Mouse (Mus musculus) intestine, postnatal 0 days (tissue): ENCODE data around the gene Elmo2. TPM values are rescaled to one million over a fixed set of nuclear protein-coding genes. Genes with fewer than 3 reads are reported as not detected.
A peak's percentile ranks its signal among the peaks of the same experiment; 100 is the strongest.

Experiments
- ATAC-seq: fragments of 200-750 bp; cut with Nextera tagmentation; 2 replicates; pipeline ENCODE4 v1.8.0; 2017; ENCODE audit warnings: mild to moderate bottlenecking, moderate TSS enrichment, moderate library complexity
- H3K27ac ChIP-seq: fragments of 300-500 bp; sonication (generic); 2 replicates; pipeline ENCODE4 v1.5.1; 2014; ENCODE audit warnings: mild to moderate bottlenecking, low read depth, low read length, moderate library complexity
- H3K27me3 ChIP-seq: fragments of 300-500 bp; sonication (generic); replicated peaks from 2 replicates; pipeline ENCODE4 v1.6.1; 2014; ENCODE audit warnings: low read length, mixed read lengths; ENCODE audit not compliant: control insufficient read depth, insufficient read depth
- H3K36me3 ChIP-seq: fragments of 300-500 bp; sonication (generic); 2 replicates; pipeline ENCODE4 v1.6.1; 2014; ENCODE audit warnings: mild to moderate bottlenecking, moderate library complexity; ENCODE audit not compliant: control insufficient read depth, insufficient read depth
- H3K4me1 ChIP-seq: fragments of 300-500 bp; sonication (generic); replicated peaks from 2 replicates; pipeline ENCODE4 v1.6.1; 2014; ENCODE audit warnings: antibody characterized with exemption, low read length, mixed read lengths; ENCODE audit not compliant: control insufficient read depth, insufficient read depth
- H3K4me2 ChIP-seq: fragments of 300-500 bp; sonication (generic); replicated peaks from 2 replicates; pipeline ENCODE4 v1.6.1; 2014; ENCODE audit warnings: low read depth, mild to moderate bottlenecking, moderate library complexity
- H3K4me3 ChIP-seq: fragments of 300-500 bp; sonication (generic); 2 replicates; pipeline ENCODE4 v1.5.1; 2014; ENCODE audit warnings: low read depth, low read length
- H3K9ac ChIP-seq: fragments of 300-500 bp; sonication (generic); 2 replicates; pipeline ENCODE4 v1.6.1; 2014; ENCODE audit warnings: mild to moderate bottlenecking, low read depth, low read length
- H3K9me3 ChIP-seq: fragments of 300-500 bp; sonication (generic); 2 replicates; pipeline ENCODE4 v1.6.1; 2016; ENCODE audit warnings: mixed run types; ENCODE audit not compliant: control insufficient read depth
- CTCF ChIP-seq: sonication (generic); IDR thresholded peaks from 2 replicates; pipeline ENCODE4 v1.5.1; 2016; ENCODE audit warnings: low read depth, mild to moderate bottlenecking, control low read depth, antibody characterized with exemption, moderate library complexity
- WGBS: fragments of 180-500 bp; shearing (Covaris S2); extraction: QIAGEN DNeasy Blood & Tissue Kit; methylation state at CpG from one replicate; pipeline ENCODE4 v1.1.7; 2014; 5-methylcytosine and 5-hydroxymethylcytosine counted together
- polyA plus RNA-seq: library from polyadenylated mRNA; unstranded; fragments of >200 nt; fragmentation: Nextera tagmentation; extraction: Ambion mirVana; gene quantifications from 2 replicates; pipeline ENCODE4 v1.2.1, GENCODE M21; 2015

Gene Elmo2
- polyA plus RNA-seq, 1 experiment from 2014 or later: 63.6 TPM

GRCm38 (mm10) chr2:165314197-165314596 is 12.1 kb downstream of the Elmo2 start:
- no peak overlapping the region for H3K4me3 ChIP-seq
- H3K9me3 ChIP-seq: no peaks in the 10 kb centered on the region
- no peak for ATAC-seq
- H3K9ac ChIP-seq: no peak overlapping the region
- no peak overlapping the region for H3K4me2 ChIP-seq
- H3K36me3 ChIP-seq: peaks cover 59% of the 10 kb centered on the region
- H3K27ac ChIP-seq: no peak overlapping the region
- H3K4me1 ChIP-seq: peaks cover 13% of the 10 kb centered on the region
- 88% methylated on average over 8 of the region's 8 CpGs for WGBS
- no peak for TF ChIP-seq CTCF
- no peaks in the 10 kb centered on the region for H3K27me3 ChIP-seq

- H3K4me3 ChIP-seq: no peak overlapping the region
- no peak for TF ChIP-seq CTCF
- H3K9me3 ChIP-seq: no peaks in the 10 kb centered on the region
- no peak overlapping the region for H3K27ac ChIP-seq
- WGBS: 69% methylated on average over 7 of the region's 7 CpGs
- H3K27me3 ChIP-seq: no peaks in the 10 kb centered on the region
- no peak overlapping the region for H3K4me2 ChIP-seq
- ATAC-seq: no peak
- H3K36me3 ChIP-seq: peaks cover 77% of the 10 kb centered on the region
- no peak overlapping the region for H3K9ac ChIP-seq
- 0 out of 2 replicates have a peak, but pooled peaks cover 2% of the 10 kb centered on the region for H3K4me1 ChIP-seq
Measured at GRCm38 (mm10) chr2:165312381-165312780, 13.9 kb downstream of the Elmo2 start.

- Histone ChIP-seq H3K27me3 (no peaks in the 10 kb centered on the region), H3K36me3 (peaks cover 82% of the 10 kb centered on the region), H3K4me2 (no peak overlapping the region), H3K27ac (no peak overlapping the region), H3K9me3 (no peaks in the 10 kb centered on the region), H3K4me3 (no peak overlapping the region), H3K4me1 (no peaks in the 10 kb centered on the region), H3K9ac (no peak overlapping the region)
- 89% methylated on average over 12 of the region's 12 CpGs for WGBS
- ATAC-seq: no peak
- no peak for TF ChIP-seq CTCF
Measured at GRCm38 (mm10) chr2:165311577-165311976, 14.7 kb downstream of the Elmo2 start.

GRCm38 (mm10) chr2:165310818-165311425 is 15.4 kb downstream of the Elmo2 start:
- no peak overlapping the region for H3K4me3 ChIP-seq
- TF ChIP-seq CTCF: no peak
- H3K36me3 ChIP-seq: peaks cover 80% of the 10 kb centered on the region
- H3K4me1 ChIP-seq: no peaks in the 10 kb centered on the region
- no peaks in the 10 kb centered on the region for H3K9me3 ChIP-seq
- ATAC-seq: no peak
- no peaks in the 10 kb centered on the region for H3K27me3 ChIP-seq
- no peak overlapping the region for H3K9ac ChIP-seq
- no peak overlapping the region for H3K4me2 ChIP-seq
- H3K27ac ChIP-seq: no peak overlapping the region
- 80% methylated on average over 13 of the region's 13 CpGs for WGBS

GRCm38 (mm10) chr2:165307801-165308200 is 18.5 kb downstream of the Elmo2 start:
- ATAC-seq: peak; percentile 82
- 50% methylated on average over 6 of the region's 6 CpGs for WGBS
- H3K9ac ChIP-seq: no peak overlapping the region
- no peak overlapping the region for H3K4me3 ChIP-seq
- H3K36me3 ChIP-seq: peaks cover 77% of the 10 kb centered on the region
- no peak overlapping the region for H3K27ac ChIP-seq
- H3K27me3 ChIP-seq: no peaks in the 10 kb centered on the region
- H3K9me3 ChIP-seq: no peaks in the 10 kb centered on the region
- no peak for TF ChIP-seq CTCF
- no peaks in the 10 kb centered on the region for H3K4me1 ChIP-seq
- no peak overlapping the region for H3K4me2 ChIP-seq

GRCm38 (mm10) chr2:165305438-165305837 is 20.8 kb downstream of the Elmo2 start:
- 66% methylated on average over 8 of the region's 8 CpGs for WGBS

More at GRCm38 (mm10) chr2:165305438-165305837, 20.8 kb downstream of the Elmo2 start:
- ATAC-seq: no peak
- Histone ChIP-seq H3K36me3 (peaks cover 78% of the 10 kb centered on the region), H3K27ac (no peak overlapping the region), H3K4me3 (no peak overlapping the region), H3K4me2 (no peak overlapping the region), H3K27me3 (no peaks in the 10 kb centered on the region), H3K9ac (no peak overlapping the region), H3K4me1 (no peaks in the 10 kb centered on the region), H3K9me3 (no peaks in the 10 kb centered on the region)
- TF ChIP-seq CTCF: no peak
